Mouse (Mus musculus) MEL (cell line): ENCODE measurements around the gene Mex3a.

Experiments used
- CHD2 ChIP-seq: IDR thresholded peaks from 2 replicates; pipeline ENCODE4 v1.6.1; 2011; ENCODE audit warnings: low read length, improper control_type of control experiment
- CTCF ChIP-seq, 3 experiments: IDR thresholded peaks in 2 of 3; conservative IDR thresholded peaks in 1 of 3; 2 replicates each; pipeline ENCODE4 v1.5.1; 2011 to 2012; ENCODE audit warnings: low read length in 3 of 3, low read depth in 2 of 3, mild to moderate bottlenecking in 2 of 3, improper control_type of control experiment in 1 of 3, inconsistent platforms in 1 of 3, mixed read lengths in 1 of 3, moderate library complexity in 1 of 3; ENCODE audit not compliant: control insufficient read depth in 1 of 3, insufficient read depth in 1 of 3, poor library complexity in 1 of 3, severe bottlenecking in 1 of 3
- EP300 ChIP-seq, 2 experiments: IDR thresholded peaks; 2 replicates each; pipeline ENCODE4 v1.6.1; 2011; ENCODE audit warnings: improper control_type of control experiment in 2 of 2, low read length in 2 of 2, low read depth in 1 of 2, mild to moderate bottlenecking in 1 of 2
- POLR2A ChIP-seq, 2 experiments: IDR thresholded peaks; 2 replicates each; pipeline ENCODE4 v1.6.1; 2011 to 2012; ENCODE audit warnings: low read length in 2 of 2, mild to moderate bottlenecking in 2 of 2, control low read depth in 1 of 2, improper control_type of control experiment in 1 of 2, low read depth in 1 of 2, moderate library complexity in 1 of 2; ENCODE audit not compliant: control insufficient read depth in 1 of 2, insufficient read depth in 1 of 2, poor library complexity in 1 of 2
- USF1 ChIP-seq: IDR thresholded peaks from 2 replicates; pipeline ENCODE4 v1.6.1; 2014; ENCODE audit warnings: low read depth, mild to moderate bottlenecking, inconsistent platforms, low read length, improper control_type of control experiment, moderate library complexity
- ZMIZ1 ChIP-seq: IDR thresholded peaks from 2 replicates; pipeline ENCODE4 v1.6.1; 2012; ENCODE audit warnings: low read depth, mild to moderate bottlenecking, inconsistent platforms, low read length, improper control_type of control experiment, moderate library complexity
- ZNF384 ChIP-seq: IDR thresholded peaks from 2 replicates; pipeline ENCODE4 v1.6.1; 2012; ENCODE audit warnings: low read depth, mild to moderate bottlenecking, inconsistent platforms, low read length, improper control_type of control experiment

- TF ChIP-seq CHD2 (no peak), USF1 (no peak), EP300 (IDR thresholded peaks at IDR 0.05; ENCODE audit: low read depth in 1 of 2, low read length in 2 of 2) (no peak), POLR2A (IDR thresholded peaks at IDR 0.05; ENCODE audit: control insufficient read depth in 1 of 2, insufficient read depth in 1 of 2, low read depth in 1 of 2, low read length in 2 of 2, poor library complexity in 1 of 2) (0 out of 4 replicates have a peak, but pooled peaks have one; percentile 8 to 30), ZNF384 (no peak), CTCF (IDR thresholded peaks at IDR 0.05 in 2 of 3, conservative IDR thresholded peaks at IDR 0.05 in 1 of 3; ENCODE audit: control insufficient read depth in 1 of 3, insufficient read depth in 1 of 3, low read depth in 2 of 3, low read length in 3 of 3, poor library complexity in 1 of 3, severe bottlenecking in 1 of 3) (no peak), ZMIZ1 (no peak)
Observed at GRCm38 (mm10) chr3:88514231-88515094, 17.7 kb upstream of the Mex3a start.
